ENCODE assay signal across 23 mouse cellular contexts in genomic region chr3:100990231-100990630, GRCm38 (mm10). TPM values are rescaled to one million over a fixed set of nuclear protein-coding genes. Genes with fewer than 3 reads are reported as not detected.
DNase-seq lines count a peak whose midpoint lies in the region; ATAC-seq and TF ChIP-seq lines count a peak whose summit lies in the region.
"Had no signal": no experiment of that assay in that cellular context is flagged by ENCODE, and none has a peak within 500 bp of the region (broad histone marks: within the 10 kb centered on the region; RNA-seq: fewer than 3 reads in every experiment).

No protein-coding gene starts in this region.

- H3K36me3 ChIP-seq in hindbrain, postnatal 0 days (ENCODE audit: insufficient read depth, low read length), result no peaks in the 10 kb centered on the region
- no peaks in the 10 kb centered on the region for H3K36me3 ChIP-seq in hindbrain, embryonic 16.5 days (ENCODE audit: control insufficient read depth, insufficient read depth, low read length)
- H3K36me3 ChIP-seq in lung, postnatal 0 days (ENCODE audit: insufficient read depth, low read length), result no peaks in the 10 kb centered on the region
- H3K36me3 ChIP-seq: embryonic facial prominence, embryonic 10.5 days; embryonic facial prominence, embryonic 12.5 days; forebrain, embryonic 15.5 days had no signal

- ATAC-seq in hindbrain, postnatal 0 days, result no peak
- no peak for ATAC-seq in hindbrain, embryonic 16.5 days
- no peak for ATAC-seq in lung, postnatal 0 days
- peak; percentile 76 for ATAC-seq in Patski
- no peak for ATAC-seq in erythroblast, adult 5-6 weeks (replicated peaks; ENCODE audit: low FRiP score, poor library complexity, severe bottlenecking)
- ATAC-seq: activated CD4-positive, CD25-positive, alpha-beta regulatory T cell, adult 4 months; forebrain, embryonic 13.5 days; forebrain, embryonic 15.5 days; forebrain, postnatal 0 days had no signal

- no peak overlapping the region for H3K4me2 ChIP-seq in hindbrain, postnatal 0 days (ENCODE audit: low read depth, low read length)
- H3K4me2 ChIP-seq in hindbrain, embryonic 16.5 days (ENCODE audit: low read length), result no peak overlapping the region
- no peak overlapping the region for H3K4me2 ChIP-seq in lung, postnatal 0 days (replicated peaks; ENCODE audit: low read depth, low read length)
- H3K4me2 ChIP-seq: embryonic facial prominence, embryonic 12.5 days; forebrain, embryonic 13.5 days; forebrain, embryonic 15.5 days had no signal

- WGBS in hindbrain, postnatal 0 days, result 13% methylated on average over 1 of the region's 1 CpGs
- 8% methylated on average over 1 of the region's 1 CpGs for WGBS in hindbrain, embryonic 16.5 days
- 24% methylated on average over 1 of the region's 1 CpGs for WGBS in lung, postnatal 0 days

- no peak overlapping the region for H3K9ac ChIP-seq in hindbrain, postnatal 0 days (replicated peaks; ENCODE audit: low read length)
- no peak overlapping the region for H3K9ac ChIP-seq in hindbrain, embryonic 16.5 days (ENCODE audit: low read depth, low read length)
- no peak overlapping the region for H3K9ac ChIP-seq in lung, postnatal 0 days (replicated peaks; ENCODE audit: low read depth)
- H3K9ac ChIP-seq: embryonic facial prominence, embryonic 12.5 days; forebrain, embryonic 13.5 days; forebrain, embryonic 15.5 days; forebrain, postnatal 0 days had no signal

- TF ChIP-seq EP300 in lung, postnatal 0 days (IDR thresholded peaks at IDR 0.05), result no peak

- in situ Hi-C loops in Patski (cut with MboI; ENCODE audit: low pct_unique_long_range_greater_than_20kb), result no loop called here

- DNase-seq in hindbrain, postnatal 0 days (ENCODE audit: low spot score), result peak; percentile 1
- DNase-seq in lung, postnatal 0 days (ENCODE audit: low spot score), result peak; percentile 14
- no peak for DNase-seq in lung, postnatal 4 days
- DNase-seq in Muller cell, postnatal 12 days (ENCODE audit: inconsistent ontology term), result peak; percentile 24
- DNase-seq in Patski (ENCODE audit: low read depth, low spot score), result peak; percentile 85
- no peak for DNase-seq in urinary bladder, adult 18-20 months (ENCODE audit: low spot score in 2 of 2)
- DNase-seq: adrenal gland, adult 8-10 months; adrenal gland, postnatal 14 days; adrenal gland, postnatal 36 days; cerebellum, adult 11-12 months; cerebellum, adult 2 months; cerebellum, adult 9-10 months; cerebellum, postnatal 25 days; forebrain, postnatal 0 days had no signal

- POLR2A ChIA-PET in Patski (lab: Charles Lee), result interaction anchor here (0.9 kb wide), 1 partner anchor 110 kb away, joined by 3 read pairs; no protein-coding TSS in a partner anchor

- CTCF ChIA-PET in Patski (lab: Charles Lee), result interaction anchor here (0.8 to 4.0 kb wide), 3 partner anchors 9 to 305 kb away, joined by 4 to 24 read pairs (median 4); no protein-coding TSS in a partner anchor

- H3K27me3 ChIP-seq in hindbrain, postnatal 0 days (ENCODE audit: insufficient read depth, low read length), result no peaks in the 10 kb centered on the region
- no peaks in the 10 kb centered on the region for H3K27me3 ChIP-seq in hindbrain, embryonic 16.5 days (replicated peaks; ENCODE audit: control insufficient read depth, insufficient read depth, low read length)
- no peaks in the 10 kb centered on the region for H3K27me3 ChIP-seq in lung, postnatal 0 days (replicated peaks; ENCODE audit: insufficient read depth, low read length)
- no peaks in the 10 kb centered on the region for H3K27me3 ChIP-seq in Patski
- H3K27me3 ChIP-seq: embryonic facial prominence, embryonic 12.5 days; forebrain, embryonic 13.5 days; forebrain, embryonic 15.5 days had no signal

- no peaks in the 10 kb centered on the region for H3K9me3 ChIP-seq in hindbrain, postnatal 0 days (ENCODE audit: low read length)
- H3K9me3 ChIP-seq in hindbrain, embryonic 16.5 days (ENCODE audit: control insufficient read depth, low read length), result no peaks in the 10 kb centered on the region
- no peaks in the 10 kb centered on the region for H3K9me3 ChIP-seq in lung, postnatal 0 days (ENCODE audit: low read length)
- H3K9me3 ChIP-seq: embryonic facial prominence, embryonic 10.5 days; embryonic facial prominence, embryonic 12.5 days; forebrain, embryonic 13.5 days; forebrain, embryonic 15.5 days had no signal

- no peak overlapping the region for H3K4me3 ChIP-seq in hindbrain, postnatal 0 days (ENCODE audit: low read length)
- no peak overlapping the region for H3K4me3 ChIP-seq in hindbrain, embryonic 16.5 days (ENCODE audit: low read length)
- no peak overlapping the region for H3K4me3 ChIP-seq in lung, postnatal 0 days (ENCODE audit: low read depth, low read length)
- H3K4me3 ChIP-seq: embryonic facial prominence, embryonic 10.5 days; embryonic facial prominence, embryonic 12.5 days; erythroblast, embryonic 14.5 days; forebrain, embryonic 13.5 days; forebrain, embryonic 15.5 days had no signal

- TF ChIP-seq CTCF in hindbrain, postnatal 0 days (IDR thresholded peaks at IDR 0.05; ENCODE audit: low read depth), result no peak
- TF ChIP-seq CTCF in lung, postnatal 0 days (IDR thresholded peaks at IDR 0.05), result no peak
- no peak for TF ChIP-seq CTCF in Patski (IDR thresholded peaks at IDR 0.05)

- H3K27ac ChIP-seq in hindbrain, postnatal 0 days, result no peak overlapping the region
- H3K27ac ChIP-seq in hindbrain, embryonic 16.5 days (ENCODE audit: low read depth, low read length), result no peak overlapping the region
- H3K27ac ChIP-seq in lung, postnatal 0 days (ENCODE audit: low read length), result no peak overlapping the region
- H3K27ac ChIP-seq: embryonic facial prominence, embryonic 10.5 days; embryonic facial prominence, embryonic 12.5 days; forebrain, embryonic 13.5 days; forebrain, embryonic 15.5 days had no signal

- no peaks in the 10 kb centered on the region; the same call in none of the 2 replicates for H3K4me1 ChIP-seq in hindbrain, postnatal 0 days (ENCODE audit: insufficient read depth, low read length)
- no peaks in the 10 kb centered on the region; the same call in 1 of the 2 replicates for H3K4me1 ChIP-seq in hindbrain, embryonic 16.5 days (ENCODE audit: control insufficient read depth, insufficient read depth, low read depth, low read length)
- no peaks in the 10 kb centered on the region for H3K4me1 ChIP-seq in lung, postnatal 0 days (ENCODE audit: insufficient read depth, low read depth, low read length)
- H3K4me1 ChIP-seq: embryonic facial prominence, embryonic 12.5 days; forebrain, embryonic 15.5 days had no signal

RNA-seq across cellular contexts. Expression of gene Ttf2, which starts 20.8 kb away (rescaled TPM):
- total RNA-seq in hindbrain, postnatal 0 days (2014; rRNA removed), result 6.7 and 8.4 TPM in 2 replicates
- polyA plus RNA-seq in hindbrain, postnatal 0 days (2015; fragmentation: Nextera tagmentation; extraction: Ambion mirVana), result 3.3 and 3.9 TPM in 2 replicates
- polyA plus RNA-seq in hindbrain, embryonic 16.5 days (2015; fragmentation: Nextera tagmentation; extraction: Ambion mirVana), result 3.6 and 4.8 TPM in 2 replicates
- 3.6 and 4.0 TPM in 2 replicates for polyA plus RNA-seq in lung, postnatal 0 days (2015; fragmentation: Nextera tagmentation; extraction: Ambion mirVana)
- polyA plus RNA-seq in Patski (2021), result 29.6 TPM
- 5.8 and 9.4 TPM in 2 replicates for total RNA-seq in erythroblast, adult 5-6 weeks (2015; ENCODE audit: low replicate concordance)
- total RNA-seq in erythroblast, adult 5-6 weeks (2017; ENCODE audit: low replicate concordance), result 12.4 and 14.2 TPM in 2 replicates

RNA-seq across cellular contexts. Expression of gene Cd101, which starts 39.1 kb away (rescaled TPM):
- 0.36 and 0.68 TPM in 2 replicates for total RNA-seq in hindbrain, postnatal 0 days (2014; rRNA removed)
- polyA plus RNA-seq in hindbrain, postnatal 0 days (2015; fragmentation: Nextera tagmentation; extraction: Ambion mirVana), result 0.13 TPM in 1 of 2 replicates, not detected in the other
- 0.06 and 0.08 TPM in 2 replicates for polyA plus RNA-seq in hindbrain, embryonic 16.5 days (2015; fragmentation: Nextera tagmentation; extraction: Ambion mirVana)
- 0.90 and 0.92 TPM in 2 replicates for polyA plus RNA-seq in lung, postnatal 0 days (2015; fragmentation: Nextera tagmentation; extraction: Ambion mirVana)
- polyA plus RNA-seq in Patski (2021), result not detected
- 0.19 and 0.42 TPM in 2 replicates for total RNA-seq in erythroblast, adult 5-6 weeks (2015; ENCODE audit: low replicate concordance)
- total RNA-seq in erythroblast, adult 5-6 weeks (2017; ENCODE audit: low replicate concordance), result 1.8 and 2.0 TPM in 2 replicates
- total RNA-seq: MEL had no signal
- polyA plus RNA-seq: embryonic facial prominence, embryonic 10.5 days; erythroblast, embryonic 14.5 days had no signal

Comparison
In these comparisons a context has a peak if more than half of its experiments do, and no peak if none do; other contexts are left out.
1. DNase-seq: peak in hindbrain, postnatal 0 days (single experiment), lung, postnatal 0 days (single experiment), Muller cell, postnatal 12 days (single experiment) and Patski (single experiment); none in lung, postnatal 4 days (0 of 2) and urinary bladder, adult 18-20 months (0 of 2).